Mouse (Mus musculus) liver, adult 2 months (tissue): ENCODE measurements around the gene Yod1.

ENCODE experiments used
- CTCF ChIP-seq: fragments of 200-500 bp; IDR thresholded peaks from 2 replicates; pipeline ENCODE4 v1.5.1; 2011; ENCODE audit warnings: low read depth, low read length, control low read depth
- POLR2A ChIP-seq: fragments of 200-500 bp; IDR thresholded peaks from 2 replicates; pipeline ENCODE4 v1.6.1; 2011; ENCODE audit warnings: low read length, control low read depth; ENCODE audit not compliant: insufficient read depth; ENCODE audit errors: extremely low read depth

DNA sequence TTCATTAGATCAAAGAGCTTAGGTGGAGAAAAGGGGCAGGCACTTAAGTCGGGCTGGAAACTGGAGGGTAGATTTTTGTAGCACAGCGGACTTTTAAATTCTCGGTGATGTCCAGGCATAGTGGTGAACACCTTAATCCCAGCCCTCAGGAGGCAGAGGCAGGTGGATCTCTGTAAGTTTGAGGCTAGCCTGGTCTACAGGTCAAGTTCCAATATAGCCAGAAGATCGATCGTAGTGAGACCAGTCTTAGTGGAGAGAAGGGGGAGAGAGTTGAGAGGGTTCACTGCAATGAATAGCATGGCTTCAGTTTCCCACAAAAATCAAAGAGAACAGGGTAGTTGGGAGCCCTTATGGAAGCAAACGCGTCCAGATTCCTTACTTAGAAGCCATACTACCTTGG lies 20.8 kb downstream of the Yod1 start:
- TF ChIP-seq CTCF (no peak), POLR2A (no peak)
